Mouse (Mus musculus): ENCODE measurements around the gene Glrx2.
A peak's percentile ranks its signal among the peaks of the same experiment; 100 is the strongest.
"Not testable (repeated sequence)": the region's sequence is repeated elsewhere in the genome, so short reads cannot be mapped to it uniquely, and the experiment has no call there.

The Glrx2 gene

GRCm38 (mm10) chr1:143716038-143716437 is at the start of gene Glrx2:
TSS of gene Glrx2 (plus strand) at chr1:143716338.
- not testable (repeated sequence) for DNase-seq

GRCm38 (mm10) chr1:143675734-143676361 is 40.3 kb upstream of the Glrx2 start:
- no peak for DNase-seq

GRCm38 (mm10) chr1:143681108-143681507 is 35.0 kb upstream of the Glrx2 start:
- DNase-seq, result no peak

- DNase-seq, result no peak
Measured at GRCm38 (mm10) chr1:143684849-143685248, 31.3 kb upstream of the Glrx2 start.

- DNase-seq, result no peak
Measured at GRCm38 (mm10) chr1:143701736-143702135, 14.4 kb upstream of the Glrx2 start.

GRCm38 (mm10) chr1:143702141-143702740 is 13.9 kb upstream of the Glrx2 start:
- DNase-seq, result peak; percentile 32

GRCm38 (mm10) chr1:143702741-143703262 is 13.3 kb upstream of the Glrx2 start, which contains the start of gene Cdc73:
TSS of gene Cdc73 (minus strand) at chr1:143702893.
- DNase-seq, result peak; percentile 91

GRCm38 (mm10) chr1:143707006-143707405 is 9.1 kb upstream of the Glrx2 start:
- DNase-seq, result no peak

GRCm38 (mm10) chr1:143708361-143708760 is 7.8 kb upstream of the Glrx2 start:
- no peak for DNase-seq

GRCm38 (mm10) chr1:143709966-143710626 is 6.0 kb upstream of the Glrx2 start:
- DNase-seq, result no peak

- no peak for DNase-seq
Measured at GRCm38 (mm10) chr1:143710627-143710976, 5.5 kb upstream of the Glrx2 start.

- no peak for DNase-seq
Measured at GRCm38 (mm10) chr1:143724456-143725064, 8.4 kb downstream of the Glrx2 start.

GRCm38 (mm10) chr1:143727701-143728445 is 11.7 kb downstream of the Glrx2 start:
- DNase-seq, result no peak

- DNase-seq, result no peak
Measured at GRCm38 (mm10) chr1:143730899-143731298, 14.8 kb downstream of the Glrx2 start.

GRCm38 (mm10) chr1:143731691-143732090 is 15.6 kb downstream of the Glrx2 start:
- no peak for DNase-seq

- DNase-seq, result no peak
Measured at GRCm38 (mm10) chr1:143733914-143734410, 17.8 kb downstream of the Glrx2 start.

GRCm38 (mm10) chr1:143738811-143739210 is 22.7 kb downstream of the Glrx2 start:
- DNase-seq, result no peak

- peak; percentile 94 for DNase-seq
Measured at GRCm38 (mm10) chr1:143739361-143740350, 23.5 kb downstream of the Glrx2 start.

GRCm38 (mm10) chr1:143740581-143740980 is 24.4 kb downstream of the Glrx2 start:
- peak; percentile 29 for DNase-seq

GRCm38 (mm10) chr1:143741331-143741730 is 25.2 kb downstream of the Glrx2 start:
- no peak for DNase-seq

- DNase-seq, result no peak
Measured at GRCm38 (mm10) chr1:143742186-143742585, 26.0 kb downstream of the Glrx2 start.
